Mouse (Mus musculus): ENCODE results near the gene Cnga2. TPM values are rescaled to one million over a fixed set of nuclear protein-coding genes. Genes with fewer than 3 reads are reported as not detected.
A peak's percentile ranks its signal among the peaks of the same experiment; 100 is the strongest.

Gene Cnga2
- total RNA-seq, 1 experiment = not detected

GRCm38 (mm10) chrX:71983775-71984174 is 7.9 kb upstream of the Cnga2 start:
- in situ Hi-C loops (cut with MboI; ENCODE audit: low sequenced_read_pairs in 2 of 2, unreplicated experiment in 2 of 2) = no loop called here

GRCm38 (mm10) chrX:71995972-71996371 is 4.3 kb downstream of the Cnga2 start:
- H3K27ac ChIP-seq (ENCODE audit: insufficient read depth, low read depth, low read length, poor library complexity, severe bottlenecking) = no peak overlapping the region
- H3K9ac ChIP-seq (ENCODE audit: insufficient read depth, low read depth, low read length, poor library complexity, severe bottlenecking) = no peak overlapping the region
- no peak overlapping the region for H3K4me3 ChIP-seq (ENCODE audit: insufficient read depth in 1 of 2, low read depth in 1 of 2, low read length in 2 of 2, poor library complexity in 1 of 2, severe bottlenecking in 1 of 2)
- H3K9me3 ChIP-seq (ENCODE audit: control insufficient read depth, insufficient read depth, low read depth, low read length) = no peaks in the 10 kb centered on the region
- H3K36me3 ChIP-seq (ENCODE audit: control insufficient read depth, insufficient read depth, low read length, poor library complexity, severe bottlenecking) = no peaks in the 10 kb centered on the region
- no peak for DNase-seq (ENCODE audit: low read depth, low spot score)
- no peaks in the 10 kb centered on the region for H3K4me1 ChIP-seq (ENCODE audit: control insufficient read depth in 2 of 2, insufficient read depth in 2 of 2, low read length in 2 of 2, poor library complexity in 1 of 2)
- in situ Hi-C loops (cut with MboI; ENCODE audit: low sequenced_read_pairs in 2 of 2, unreplicated experiment in 2 of 2) = no loop called here
- no peak for TF ChIP-seq MAFK (IDR thresholded peaks at IDR 0.05; ENCODE audit: insufficient read depth, low read depth, low read length)
- no peak for TF ChIP-seq CHD2 (IDR thresholded peaks at IDR 0.05; ENCODE audit: low read depth, low read length)
- no peak for TF ChIP-seq ZC3H11A (IDR thresholded peaks at IDR 0.05; ENCODE audit: borderline replicate concordance, low read depth, low read length)
- TF ChIP-seq HCFC1 (IDR thresholded peaks at IDR 0.05; ENCODE audit: borderline replicate concordance, insufficient read depth, low read length) = no peak
- TF ChIP-seq ZNF384 (IDR thresholded peaks at IDR 0.05; ENCODE audit: low read depth, low read length) = no peak

More at GRCm38 (mm10) chrX:71983775-71984174, 7.9 kb upstream of the Cnga2 start:
- H3K36me3 ChIP-seq (ENCODE audit: control insufficient read depth, insufficient read depth, low read length, poor library complexity, severe bottlenecking) = no peaks in the 10 kb centered on the region
- DNase-seq (ENCODE audit: low read depth, low spot score) = no peak
- H3K9me3 ChIP-seq (ENCODE audit: control insufficient read depth, insufficient read depth, low read depth, low read length) = no peaks in the 10 kb centered on the region
- H3K4me3 ChIP-seq (ENCODE audit: insufficient read depth in 1 of 2, low read depth in 1 of 2, low read length in 2 of 2, poor library complexity in 1 of 2, severe bottlenecking in 1 of 2) = no peak overlapping the region
- H3K9ac ChIP-seq (ENCODE audit: insufficient read depth, low read depth, low read length, poor library complexity, severe bottlenecking) = no peak overlapping the region
- TF ChIP-seq ZNF384 (IDR thresholded peaks at IDR 0.05; ENCODE audit: low read depth, low read length) = no peak
- no peak for TF ChIP-seq HCFC1 (IDR thresholded peaks at IDR 0.05; ENCODE audit: borderline replicate concordance, insufficient read depth, low read length)
- H3K27ac ChIP-seq (ENCODE audit: insufficient read depth, low read depth, low read length, poor library complexity, severe bottlenecking) = no peak overlapping the region
- no peaks in the 10 kb centered on the region for H3K4me1 ChIP-seq (ENCODE audit: control insufficient read depth in 2 of 2, insufficient read depth in 2 of 2, low read length in 2 of 2, poor library complexity in 1 of 2)

DNA sequence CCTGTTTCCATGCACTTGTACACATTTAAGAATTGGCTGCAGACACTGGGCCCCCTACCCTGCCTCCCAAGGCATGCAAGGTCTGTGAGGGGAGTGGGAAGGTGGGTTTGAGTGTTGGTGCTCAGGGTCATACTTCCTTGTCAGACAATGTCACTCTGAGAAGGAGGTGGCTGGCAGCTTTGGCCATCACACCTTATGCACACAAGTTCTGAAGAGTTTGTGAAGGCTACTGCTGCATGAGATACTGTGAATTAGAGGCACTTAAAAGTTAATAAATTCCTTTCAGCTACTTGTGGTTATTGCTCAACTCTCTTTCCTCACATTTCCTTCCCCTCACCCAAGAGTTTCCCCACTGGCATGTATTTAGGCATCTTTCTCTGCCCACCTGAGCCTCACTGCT is 18.3 kb downstream of the Cnga2 start:
- no peaks in the 10 kb centered on the region for H3K9me3 ChIP-seq (ENCODE audit: control insufficient read depth, insufficient read depth, low read depth, low read length)
- no peaks in the 10 kb centered on the region for H3K36me3 ChIP-seq (ENCODE audit: control insufficient read depth, insufficient read depth, low read length, poor library complexity, severe bottlenecking)
- no peak overlapping the region for H3K4me3 ChIP-seq (ENCODE audit: insufficient read depth in 1 of 2, low read depth in 1 of 2, low read length in 2 of 2, poor library complexity in 1 of 2, severe bottlenecking in 1 of 2)
- no peaks in the 10 kb centered on the region for H3K4me1 ChIP-seq (ENCODE audit: control insufficient read depth in 2 of 2, insufficient read depth in 2 of 2, low read length in 2 of 2, poor library complexity in 1 of 2)
- DNase-seq (ENCODE audit: low read depth, low spot score) = no peak
- H3K27ac ChIP-seq (ENCODE audit: insufficient read depth, low read depth, low read length, poor library complexity, severe bottlenecking) = no peak overlapping the region
- in situ Hi-C loops (cut with MboI; ENCODE audit: low sequenced_read_pairs in 2 of 2, unreplicated experiment in 2 of 2) = loop anchor here in 1 of 2 experiments (25.0 kb wide), 1 partner anchor 802 kb away; no protein-coding TSS in a partner anchor
- TF ChIP-seq HCFC1 (IDR thresholded peaks at IDR 0.05; ENCODE audit: borderline replicate concordance, insufficient read depth, low read length) = no peak
- TF ChIP-seq MAFK (IDR thresholded peaks at IDR 0.05; ENCODE audit: insufficient read depth, low read depth, low read length) = no peak
- no peak for TF ChIP-seq ZNF384 (IDR thresholded peaks at IDR 0.05; ENCODE audit: low read depth, low read length)
- no peak for TF ChIP-seq ZC3H11A (IDR thresholded peaks at IDR 0.05; ENCODE audit: borderline replicate concordance, low read depth, low read length)
- TF ChIP-seq CHD2 (IDR thresholded peaks at IDR 0.05; ENCODE audit: low read depth, low read length) = no peak
- H3K9ac ChIP-seq (ENCODE audit: insufficient read depth, low read depth, low read length, poor library complexity, severe bottlenecking) = no peak overlapping the region

DNA sequence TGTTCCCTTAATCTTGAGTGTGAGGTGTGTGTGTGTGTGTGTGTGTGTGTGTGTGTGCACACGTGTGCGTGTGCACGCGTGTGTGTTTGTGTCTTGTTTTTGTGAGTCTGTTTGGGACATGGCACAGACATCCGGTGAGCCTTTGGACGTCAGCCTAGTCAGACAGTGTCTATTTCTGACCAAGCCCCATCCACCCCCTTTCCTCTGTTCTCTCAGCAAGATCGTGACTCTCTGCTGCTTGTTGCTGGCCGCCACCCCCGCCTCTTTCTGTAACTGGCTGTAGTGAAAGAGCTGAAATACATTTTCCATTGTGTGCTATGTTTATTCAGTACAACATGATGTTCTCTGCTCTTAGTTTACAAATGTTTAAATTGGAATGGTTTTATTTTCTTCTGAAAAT is 20.6 kb downstream of the Cnga2 start:
- H3K9ac ChIP-seq (ENCODE audit: insufficient read depth, low read depth, low read length, poor library complexity, severe bottlenecking) = no peak overlapping the region
- no peaks in the 10 kb centered on the region for H3K4me1 ChIP-seq (ENCODE audit: control insufficient read depth in 2 of 2, insufficient read depth in 2 of 2, low read length in 2 of 2, poor library complexity in 1 of 2)
- no peak for DNase-seq (ENCODE audit: low read depth, low spot score)
- H3K36me3 ChIP-seq (ENCODE audit: control insufficient read depth, insufficient read depth, low read length, poor library complexity, severe bottlenecking) = no peaks in the 10 kb centered on the region
- in situ Hi-C loops (cut with MboI; ENCODE audit: low sequenced_read_pairs in 2 of 2, unreplicated experiment in 2 of 2) = loop anchor here in 1 of 2 experiments (25.0 kb wide), 1 partner anchor 800 kb away; no protein-coding TSS in a partner anchor
- no peak overlapping the region for H3K4me3 ChIP-seq (ENCODE audit: insufficient read depth in 1 of 2, low read depth in 1 of 2, low read length in 2 of 2, poor library complexity in 1 of 2, severe bottlenecking in 1 of 2)
- H3K27ac ChIP-seq (ENCODE audit: insufficient read depth, low read depth, low read length, poor library complexity, severe bottlenecking) = no peak overlapping the region
- TF ChIP-seq ZNF384 (IDR thresholded peaks at IDR 0.05; ENCODE audit: low read depth, low read length) (no peak), MAFK (IDR thresholded peaks at IDR 0.05; ENCODE audit: insufficient read depth, low read depth, low read length) (no peak), ZC3H11A (IDR thresholded peaks at IDR 0.05; ENCODE audit: borderline replicate concordance, low read depth, low read length) (no peak)
- H3K9me3 ChIP-seq (ENCODE audit: control insufficient read depth, insufficient read depth, low read depth, low read length) = no peaks in the 10 kb centered on the region

- H3K4me3 ChIP-seq (ENCODE audit: insufficient read depth in 1 of 2, low read depth in 1 of 2, low read length in 2 of 2, poor library complexity in 1 of 2, severe bottlenecking in 1 of 2) = no peak overlapping the region
- in situ Hi-C loops (cut with MboI; ENCODE audit: low sequenced_read_pairs in 2 of 2, unreplicated experiment in 2 of 2) = loop anchor here in 1 of 2 experiments (25.0 kb wide), 1 partner anchor 799 kb away; no protein-coding TSS in a partner anchor
Observed at GRCm38 (mm10) chrX:72012804-72013203, 21.2 kb downstream of the Cnga2 start.

More at GRCm38 (mm10) chrX:72012804-72013203, 21.2 kb downstream of the Cnga2 start:
- TF ChIP-seq ZC3H11A (IDR thresholded peaks at IDR 0.05; ENCODE audit: borderline replicate concordance, low read depth, low read length) = no peak
- no peak for TF ChIP-seq HCFC1 (IDR thresholded peaks at IDR 0.05; ENCODE audit: borderline replicate concordance, insufficient read depth, low read length)
- TF ChIP-seq CHD2 (IDR thresholded peaks at IDR 0.05; ENCODE audit: low read depth, low read length) = no peak
- no peak for TF ChIP-seq ZNF384 (IDR thresholded peaks at IDR 0.05; ENCODE audit: low read depth, low read length)
- TF ChIP-seq MAFK (IDR thresholded peaks at IDR 0.05; ENCODE audit: insufficient read depth, low read depth, low read length) = no peak
- H3K9me3 ChIP-seq (ENCODE audit: control insufficient read depth, insufficient read depth, low read depth, low read length) = no peaks in the 10 kb centered on the region
- H3K27ac ChIP-seq (ENCODE audit: insufficient read depth, low read depth, low read length, poor library complexity, severe bottlenecking) = no peak overlapping the region
- H3K36me3 ChIP-seq (ENCODE audit: control insufficient read depth, insufficient read depth, low read length, poor library complexity, severe bottlenecking) = no peaks in the 10 kb centered on the region
- peak; percentile 12 for DNase-seq (ENCODE audit: low read depth, low spot score)
- no peaks in the 10 kb centered on the region for H3K4me1 ChIP-seq (ENCODE audit: control insufficient read depth in 2 of 2, insufficient read depth in 2 of 2, low read length in 2 of 2, poor library complexity in 1 of 2)
- H3K9ac ChIP-seq (ENCODE audit: insufficient read depth, low read depth, low read length, poor library complexity, severe bottlenecking) = no peak overlapping the region
